Mouse (Mus musculus): ENCODE results near the gene Asb4.

The Asb4 gene

DNA sequence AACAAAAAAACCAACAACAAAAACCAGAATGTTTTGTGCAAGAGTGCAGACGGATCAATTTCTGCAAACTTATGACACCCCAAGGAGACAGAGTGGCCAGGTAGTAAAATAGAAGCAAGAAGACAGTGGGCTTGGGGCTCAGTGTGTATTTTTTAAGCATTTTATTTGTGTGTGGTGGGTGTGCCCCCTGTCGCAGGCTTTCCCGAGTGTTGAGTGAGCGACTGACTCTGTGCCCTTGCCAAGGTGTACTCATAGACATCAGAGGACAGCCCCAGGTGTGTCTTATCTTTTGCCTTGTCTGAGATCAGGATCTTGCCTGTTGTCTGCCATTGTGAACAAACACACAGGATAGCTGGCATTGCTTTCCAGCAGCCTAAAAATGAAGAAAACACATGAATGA lies 63.8 kb downstream of the Asb4 start:
- no peak for DNase-seq (ENCODE audit: low spot score in 2 of 2)

DNA sequence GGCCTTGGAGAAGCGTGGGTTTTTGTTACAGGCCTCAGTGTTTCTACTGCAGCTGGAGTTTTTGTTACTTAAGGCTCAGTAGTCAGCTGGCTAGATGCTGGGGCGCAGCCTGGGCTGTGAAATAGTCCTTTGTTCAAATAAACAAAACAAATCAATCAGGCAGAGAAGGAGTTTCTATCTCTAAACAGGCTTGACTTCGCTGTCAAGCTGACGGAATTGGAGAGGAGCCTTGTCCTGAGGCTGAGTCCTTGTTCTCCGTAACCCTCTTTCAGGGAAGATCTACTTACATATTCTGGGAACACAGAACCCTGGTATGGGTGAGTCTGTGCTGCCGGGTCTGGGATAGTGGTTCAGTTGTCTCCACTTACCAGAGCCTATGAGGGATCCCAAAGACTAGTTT lies 64.4 kb downstream of the Asb4 start:
- DNase-seq (ENCODE audit: low spot score in 2 of 2) = no peak

DNA sequence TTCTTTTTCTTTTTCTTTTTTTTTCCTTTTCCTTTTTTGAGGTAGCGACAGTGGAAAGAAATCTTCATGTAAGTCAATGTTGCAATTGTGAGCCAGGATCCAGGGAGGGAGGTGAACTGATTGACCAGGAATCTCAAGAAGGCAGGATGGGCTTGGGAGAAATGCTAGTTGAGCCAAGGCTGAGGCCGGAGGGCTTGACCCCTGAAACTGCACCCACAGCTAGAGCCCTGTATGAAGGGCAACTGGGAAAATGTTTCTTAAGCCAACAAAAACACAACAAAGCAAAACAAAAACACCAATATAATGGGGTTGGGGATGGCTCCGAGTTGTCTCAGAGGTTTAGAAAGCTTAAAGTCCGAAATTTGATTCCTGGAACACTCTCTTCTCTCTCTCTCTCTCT lies 65.2 kb downstream of the Asb4 start:
- no peak for DNase-seq (ENCODE audit: low spot score in 2 of 2)

DNA sequence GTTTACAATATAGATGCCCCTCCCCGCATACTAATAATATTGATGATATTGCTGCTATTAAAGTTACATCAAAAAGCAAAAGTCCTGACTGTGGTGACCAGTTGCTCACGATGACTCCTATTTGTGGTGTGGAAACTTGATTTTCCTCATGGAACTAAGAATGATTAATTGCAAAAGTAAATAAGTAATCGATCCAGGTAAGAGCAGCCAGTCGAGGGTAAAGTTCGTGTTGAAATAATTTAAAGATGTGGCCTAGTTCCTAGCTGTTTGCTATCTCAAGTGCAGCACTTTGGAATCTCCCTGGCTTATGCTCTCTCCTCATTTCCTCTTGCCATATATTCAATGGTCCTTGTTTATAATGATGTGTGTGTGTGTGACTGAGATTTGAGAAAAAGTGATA lies 66.7 kb downstream of the Asb4 start:
- no peak for DNase-seq (ENCODE audit: low spot score in 2 of 2)

DNA sequence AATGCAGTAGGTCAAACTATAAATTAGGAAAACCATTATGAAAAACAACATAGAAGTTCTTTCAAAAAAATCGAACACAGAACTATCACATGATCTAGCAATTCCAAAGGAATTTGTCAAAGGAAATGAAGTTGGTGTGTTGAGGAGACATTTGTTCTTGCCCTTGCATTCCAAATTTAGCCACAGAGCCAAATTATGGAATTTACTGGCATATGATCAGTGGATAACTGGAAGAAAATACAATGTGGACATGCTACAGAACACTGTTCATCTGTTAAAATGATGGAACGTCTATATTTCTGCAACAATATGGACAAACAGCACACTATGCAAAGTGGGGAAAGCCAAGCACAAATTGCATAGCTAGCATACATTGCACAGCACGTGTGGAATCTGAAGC lies 72.7 kb downstream of the Asb4 start:
- DNase-seq (ENCODE audit: low spot score in 2 of 2) = no peak

DNA sequence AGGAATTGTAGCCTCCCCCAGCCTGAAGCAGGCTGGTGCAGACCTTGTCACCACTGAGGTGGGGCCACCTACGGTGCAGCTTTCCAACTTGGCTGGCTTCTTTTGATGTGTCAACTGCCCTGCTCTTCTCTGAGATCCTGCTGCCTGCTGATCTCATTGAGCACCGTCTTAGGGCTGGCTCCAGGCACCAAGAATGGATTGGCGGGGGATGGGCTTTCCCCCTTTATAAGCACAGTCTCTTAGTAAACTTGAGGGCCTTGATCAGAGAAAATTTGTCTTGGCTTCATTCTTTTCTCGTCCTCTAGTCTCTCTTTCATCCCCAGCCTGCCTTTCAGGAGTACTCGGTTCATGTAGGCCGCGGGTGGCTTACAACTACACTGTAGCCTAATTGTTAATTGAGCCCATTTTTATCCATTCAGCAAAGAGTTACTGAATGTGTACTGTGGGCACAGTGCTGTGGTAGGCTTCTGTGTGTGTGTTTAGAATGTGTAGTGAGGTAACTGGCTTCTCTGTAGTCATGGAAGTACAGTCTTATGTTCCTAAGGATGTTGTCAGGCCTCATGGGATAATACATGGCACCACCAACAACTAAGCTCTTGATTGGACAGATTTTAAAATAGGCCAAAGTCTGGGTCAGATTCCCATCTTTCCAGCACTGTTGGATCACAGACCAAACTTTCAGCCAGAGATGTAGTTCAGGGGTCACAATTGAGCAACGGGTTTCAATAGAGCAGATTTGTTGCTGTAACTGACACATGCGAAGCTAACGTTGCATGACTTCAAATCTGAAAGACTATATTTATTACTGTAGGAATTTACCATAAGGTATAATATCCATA lies 87.5 kb downstream of the Asb4 start:
- no peak for DNase-seq (ENCODE audit: low spot score in 2 of 2)

DNA sequence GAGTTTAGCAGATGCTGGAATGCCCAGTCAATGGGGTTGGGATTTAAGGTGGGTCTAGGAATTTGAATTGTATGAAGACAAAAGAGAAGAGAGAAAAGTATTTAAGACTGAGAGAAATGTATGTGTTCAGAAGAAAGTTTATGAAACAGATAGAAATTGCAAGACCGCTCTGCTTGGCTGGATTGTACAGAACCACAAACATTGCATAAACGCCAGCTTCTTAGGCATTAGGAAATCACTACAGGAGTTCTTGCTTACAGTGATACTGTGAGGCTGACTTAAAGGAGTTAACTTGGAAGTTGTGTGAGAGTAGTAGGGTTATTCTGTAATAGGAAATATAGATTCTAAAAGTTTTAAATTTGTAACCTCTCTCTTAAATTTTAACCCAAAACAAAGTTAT lies 89.5 kb downstream of the Asb4 start:
- DNase-seq (ENCODE audit: low spot score in 2 of 2) = no peak

DNA sequence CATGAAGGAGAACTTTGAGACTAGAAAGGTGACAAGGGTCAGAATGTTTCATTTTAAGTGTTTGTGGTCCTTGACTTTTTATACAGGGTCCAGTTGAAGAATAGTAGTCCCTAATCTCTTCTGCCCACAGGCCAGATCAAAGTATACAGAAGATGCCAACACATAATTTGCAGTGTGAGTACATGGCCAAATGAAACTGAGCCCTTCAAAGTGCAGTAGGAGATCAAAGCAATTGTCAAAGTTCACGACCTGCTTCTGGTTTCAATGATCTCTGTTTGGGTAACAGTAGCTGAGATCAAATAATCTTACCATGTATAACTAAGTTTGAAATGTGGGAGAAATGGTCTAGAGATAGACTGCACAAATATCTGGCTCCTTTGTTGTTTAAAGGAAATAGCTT lies 90.8 kb downstream of the Asb4 start:
- no peak for DNase-seq (ENCODE audit: low spot score in 2 of 2)

DNA sequence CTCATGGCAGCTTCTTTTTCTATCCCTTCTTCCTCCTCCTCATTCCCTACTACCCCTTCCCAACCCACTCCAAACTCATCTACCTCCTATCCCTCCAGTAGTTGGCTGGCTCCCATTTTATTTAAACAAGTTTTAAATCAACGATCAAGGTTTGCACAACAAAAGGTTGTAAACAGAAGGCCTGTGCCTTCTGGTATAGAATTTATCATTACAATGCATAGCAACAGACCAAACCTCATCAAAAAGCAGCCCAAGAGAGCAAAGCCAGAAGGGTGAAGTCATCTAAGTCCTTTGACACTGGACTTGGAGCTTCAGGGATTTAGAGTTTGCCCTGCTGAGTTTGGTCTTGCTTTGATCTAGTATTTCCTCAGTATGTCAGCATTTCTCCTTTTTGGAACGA lies 97.9 kb downstream of the Asb4 start:
- DNase-seq (ENCODE audit: low spot score in 2 of 2) = no peak

DNA sequence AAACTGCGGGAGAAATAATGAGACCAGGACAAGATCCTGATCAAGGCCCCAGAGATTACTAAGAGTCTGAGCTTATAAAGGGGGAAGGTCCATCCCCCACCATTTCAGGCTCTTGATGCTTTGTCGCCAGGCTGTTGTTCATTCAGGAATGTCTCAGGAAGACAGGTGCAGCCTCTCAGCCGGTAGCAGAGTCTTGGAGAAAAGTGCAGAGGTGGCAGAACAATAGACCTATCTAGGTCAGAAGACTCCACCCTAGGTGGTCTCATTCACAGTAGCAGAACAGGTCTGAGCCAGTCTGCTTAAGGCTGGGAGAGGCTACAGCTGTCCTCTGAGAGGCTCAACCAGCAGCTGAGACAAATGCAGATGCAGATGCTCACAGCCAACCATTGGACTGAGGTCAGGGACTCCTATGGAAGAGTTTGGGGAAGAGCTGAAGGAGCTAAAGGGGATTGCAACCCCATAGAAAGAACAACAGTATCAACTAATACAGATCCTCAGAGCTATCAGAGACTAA lies 99.1 kb downstream of the Asb4 start:
- no peak for DNase-seq (ENCODE audit: low spot score in 2 of 2)
